Mouse (Mus musculus): Measurements from ENCODE around the gene Tpte. TPM values are rescaled to one million over a fixed set of nuclear protein-coding genes. Genes with fewer than 3 reads are reported as not detected.

The Tpte gene
- polyA plus RNA-seq, 1 experiment from 2014 or later: not detected

GRCm38 (mm10) chr8:22389874-22390273 is 106.6 kb downstream of the Tpte start:
- no peaks in the 10 kb centered on the region; the same call in 1 of the 2 replicates for H3K36me3 ChIP-seq (ENCODE audit: control insufficient read depth, insufficient read depth, low read length)

GRCm38 (mm10) chr8:22390766-22391463 is 107.7 kb downstream of the Tpte start:
- H3K9me3 ChIP-seq (ENCODE audit: control insufficient read depth, low read length): no peaks in the 10 kb centered on the region
- no peak overlapping the region for H3K27ac ChIP-seq (ENCODE audit: low read depth, low read length)
- H3K9ac ChIP-seq (ENCODE audit: low read length): no peak overlapping the region
- no peak for DNase-seq (ENCODE audit: low spot score, missing footprints)
- no peak overlapping the region for H3K4me2 ChIP-seq
- H3K4me1 ChIP-seq (ENCODE audit: control insufficient read depth, insufficient read depth, low read length): no peaks in the 10 kb centered on the region
- no peaks in the 10 kb centered on the region; the same call in 1 of the 2 replicates for H3K36me3 ChIP-seq (ENCODE audit: control insufficient read depth, insufficient read depth, low read length)
- H3K4me3 ChIP-seq (ENCODE audit: low read depth, low read length): no peak overlapping the region
- no peaks in the 10 kb centered on the region for H3K27me3 ChIP-seq (ENCODE audit: control insufficient read depth, insufficient read depth, low read length)
- ATAC-seq (ENCODE audit: low FRiP score): no peak
- WGBS: 92% methylated on average over 8 of the region's 8 CpGs

More at GRCm38 (mm10) chr8:22389874-22390273, 106.6 kb downstream of the Tpte start:
- Histone ChIP-seq H3K27ac (ENCODE audit: low read depth, low read length) (no peak overlapping the region), H3K9ac (ENCODE audit: low read length) (no peak overlapping the region), H3K9me3 (ENCODE audit: control insufficient read depth, low read length) (no peaks in the 10 kb centered on the region), H3K4me2 (no peak overlapping the region), H3K4me1 (ENCODE audit: control insufficient read depth, insufficient read depth, low read length) (no peaks in the 10 kb centered on the region), H3K27me3 (ENCODE audit: control insufficient read depth, insufficient read depth, low read length) (no peaks in the 10 kb centered on the region), H3K4me3 (ENCODE audit: low read depth, low read length) (no peak overlapping the region)
- ATAC-seq (ENCODE audit: low FRiP score) (no peak), DNase-seq (ENCODE audit: low spot score, missing footprints) (no peak)
- 81% methylated on average over 10 of the region's 10 CpGs for WGBS

DNA sequence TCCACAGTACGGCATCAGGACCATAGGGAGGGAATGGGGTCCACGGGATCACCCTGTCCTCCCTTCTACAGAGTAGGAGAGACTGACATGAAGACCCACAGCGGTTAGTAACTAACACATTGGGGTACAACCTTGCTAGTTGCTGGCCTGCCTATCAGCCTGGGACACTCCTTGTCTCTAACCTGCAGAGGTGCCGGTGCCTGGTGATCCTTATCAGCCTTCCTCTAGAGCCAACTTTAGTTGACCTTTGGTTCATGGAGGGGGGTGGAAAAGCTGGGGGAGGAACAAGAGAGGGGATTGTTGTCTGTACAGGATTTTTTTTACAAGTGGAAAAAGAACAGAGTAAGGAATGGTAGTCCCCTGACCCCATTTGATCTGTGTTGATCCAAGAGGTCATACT is 111.2 kb downstream of the Tpte start:
- no peak for ATAC-seq (ENCODE audit: low FRiP score)
- Histone ChIP-seq H3K27me3 (ENCODE audit: control insufficient read depth, insufficient read depth, low read length) (no peaks in the 10 kb centered on the region), H3K9ac (ENCODE audit: low read length) (no peak overlapping the region), H3K4me3 (ENCODE audit: low read depth, low read length) (no peak overlapping the region), H3K36me3 (ENCODE audit: control insufficient read depth, insufficient read depth, low read length) (no peaks in the 10 kb centered on the region; the same call in 1 of the 2 replicates), H3K4me1 (ENCODE audit: control insufficient read depth, insufficient read depth, low read length) (no peaks in the 10 kb centered on the region), H3K27ac (ENCODE audit: low read depth, low read length) (no peak overlapping the region), H3K4me2 (no peak overlapping the region), H3K9me3 (ENCODE audit: control insufficient read depth, low read length) (no peaks in the 10 kb centered on the region)
- WGBS: 92% methylated on average over 4 of the region's 4 CpGs
- DNase-seq (ENCODE audit: low spot score, missing footprints): no peak

DNA sequence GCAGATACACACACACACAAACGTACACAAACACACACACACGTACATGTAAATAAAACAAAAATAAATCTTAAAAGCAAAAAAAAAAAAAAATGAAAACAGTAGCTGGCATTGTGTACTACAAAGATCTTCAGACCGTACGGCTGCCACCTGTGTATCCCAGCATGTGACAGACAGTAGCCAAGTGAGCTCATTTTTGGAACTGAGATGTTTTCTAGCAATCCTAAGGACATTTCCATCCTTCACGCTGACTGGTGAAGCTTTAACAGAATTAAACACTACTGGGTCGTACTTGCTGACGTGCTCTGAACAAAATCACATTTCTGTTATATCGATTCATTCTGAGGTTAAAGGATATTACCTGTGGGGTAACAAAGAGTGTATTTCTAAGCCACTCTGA is 112.0 kb downstream of the Tpte start:
- ATAC-seq (ENCODE audit: low FRiP score) (no peak), DNase-seq (ENCODE audit: low spot score, missing footprints) (no peak)

GRCm38 (mm10) chr8:22397811-22398141 is 114.5 kb downstream of the Tpte start:
- H3K4me2 ChIP-seq: peak overlapping the region; percentile 63
- H3K9ac ChIP-seq (ENCODE audit: low read length): peak overlapping the region; percentile 69
- H3K36me3 ChIP-seq (ENCODE audit: control insufficient read depth, insufficient read depth, low read length): no peaks in the 10 kb centered on the region
- 1% methylated on average over 13 of the region's 13 CpGs for WGBS
- H3K9me3 ChIP-seq (ENCODE audit: control insufficient read depth, low read length): no peaks in the 10 kb centered on the region
- H3K27me3 ChIP-seq (ENCODE audit: control insufficient read depth, insufficient read depth, low read length): no peaks in the 10 kb centered on the region
- ATAC-seq (ENCODE audit: low FRiP score) (no peak), DNase-seq (ENCODE audit: low spot score, missing footprints) (peak; percentile 95)
- no peaks in the 10 kb centered on the region for H3K4me1 ChIP-seq (ENCODE audit: control insufficient read depth, insufficient read depth, low read length)
- peak overlapping the region; percentile 59 for H3K4me3 ChIP-seq (ENCODE audit: low read depth, low read length)
- peak overlapping the region; percentile 22; the same call in 1 of the 2 replicates for H3K27ac ChIP-seq (ENCODE audit: low read depth, low read length)

More for the DNA sequence above, 112.0 kb downstream of the Tpte start:
- no peaks in the 10 kb centered on the region for H3K4me1 ChIP-seq (ENCODE audit: control insufficient read depth, insufficient read depth, low read length)
- WGBS: 96% methylated on average over 8 of the region's 8 CpGs
- H3K27me3 ChIP-seq (ENCODE audit: control insufficient read depth, insufficient read depth, low read length): no peaks in the 10 kb centered on the region
- no peaks in the 10 kb centered on the region; the same call in 1 of the 2 replicates for H3K36me3 ChIP-seq (ENCODE audit: control insufficient read depth, insufficient read depth, low read length)
- H3K9me3 ChIP-seq (ENCODE audit: control insufficient read depth, low read length): no peaks in the 10 kb centered on the region
- no peak overlapping the region for H3K4me3 ChIP-seq (ENCODE audit: low read depth, low read length)
- no peak overlapping the region for H3K27ac ChIP-seq (ENCODE audit: low read depth, low read length)
- H3K9ac ChIP-seq (ENCODE audit: low read length): no peak overlapping the region
- H3K4me2 ChIP-seq: no peak overlapping the region

GRCm38 (mm10) chr8:22398142-22398951 is 115.1 kb downstream of the Tpte start, which contains the start of gene Slc25a15:
Slc25a15 (minus strand) TSS chr8:22398597.
- WGBS: under 1% methylated on average over 57 of the region's 77 CpGs
- H3K27ac ChIP-seq (ENCODE audit: low read depth, low read length): peak within 1 kb of the TSS; percentile 22
- no peaks in the 10 kb centered on the region for H3K9me3 ChIP-seq (ENCODE audit: control insufficient read depth, low read length)
- H3K9ac ChIP-seq (ENCODE audit: low read length): peak within 1 kb of the TSS; percentile 69
- H3K4me1 ChIP-seq (ENCODE audit: control insufficient read depth, insufficient read depth, low read length): no peaks in the 10 kb centered on the region
- H3K27me3 ChIP-seq (ENCODE audit: control insufficient read depth, insufficient read depth, low read length): no peaks in the 10 kb centered on the region
- no peaks in the 10 kb centered on the region for H3K36me3 ChIP-seq (ENCODE audit: control insufficient read depth, insufficient read depth, low read length)
- H3K4me3 ChIP-seq (ENCODE audit: low read depth, low read length): peak within 1 kb of the TSS; percentile 59
- peak within 1 kb of the TSS; percentile 63 for H3K4me2 ChIP-seq
- peak; percentile 95 for ATAC-seq (ENCODE audit: low FRiP score)
- DNase-seq (ENCODE audit: low spot score, missing footprints): peak; percentile 99

DNA sequence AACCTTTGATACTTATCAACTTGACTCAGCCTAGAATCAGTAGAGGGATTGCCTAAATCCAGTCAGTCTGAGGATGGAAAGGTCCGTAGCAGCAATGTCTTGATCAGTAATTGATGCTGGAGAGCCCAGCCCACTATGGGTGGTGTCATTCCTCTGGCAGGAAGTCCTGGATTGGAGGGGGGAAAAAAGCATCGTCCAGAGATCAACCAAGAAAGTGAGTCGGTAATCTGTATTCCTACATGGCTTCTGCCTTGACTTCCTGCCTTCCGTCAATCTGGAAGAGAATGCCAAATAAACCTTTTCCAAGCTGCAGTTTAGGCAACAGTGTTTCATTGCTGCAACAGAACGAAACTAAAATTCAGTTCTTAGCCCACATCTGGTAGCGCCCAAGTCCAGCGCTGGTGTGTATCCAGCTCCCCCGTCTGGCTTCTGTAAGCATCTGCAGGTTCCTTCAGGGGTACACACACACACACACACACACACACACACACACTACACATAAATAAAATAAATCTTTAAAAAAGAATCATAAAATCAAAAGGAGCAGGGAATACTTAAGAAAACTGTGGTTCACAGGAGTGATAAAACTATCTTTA is 116.1 kb downstream of the Tpte start:
- no peaks in the 10 kb centered on the region for H3K9me3 ChIP-seq (ENCODE audit: control insufficient read depth, low read length)
- no peak overlapping the region; the same call in 1 of the 2 replicates for H3K9ac ChIP-seq (ENCODE audit: low read length)
- H3K27ac ChIP-seq (ENCODE audit: low read depth, low read length): no peak overlapping the region
- no peaks in the 10 kb centered on the region for H3K36me3 ChIP-seq (ENCODE audit: control insufficient read depth, insufficient read depth, low read length)
- no peaks in the 10 kb centered on the region for H3K27me3 ChIP-seq (ENCODE audit: control insufficient read depth, insufficient read depth, low read length)
- no peak overlapping the region; the same call in 1 of the 2 replicates for H3K4me2 ChIP-seq
- ATAC-seq (ENCODE audit: low FRiP score) (no peak), DNase-seq (ENCODE audit: low spot score, missing footprints) (no peak)
- WGBS: 92% methylated on average over 8 of the region's 8 CpGs
- no peaks in the 10 kb centered on the region for H3K4me1 ChIP-seq (ENCODE audit: control insufficient read depth, insufficient read depth, low read length)
- H3K4me3 ChIP-seq (ENCODE audit: low read depth, low read length): no peak overlapping the region; the same call in 1 of the 2 replicates

- no peaks in the 10 kb centered on the region for H3K9me3 ChIP-seq (ENCODE audit: control insufficient read depth, low read length)
- ATAC-seq (ENCODE audit: low FRiP score) (no peak), DNase-seq (ENCODE audit: low spot score, missing footprints) (no peak)
- no peak overlapping the region for H3K27ac ChIP-seq (ENCODE audit: low read depth, low read length)
- no peaks in the 10 kb centered on the region for H3K27me3 ChIP-seq (ENCODE audit: control insufficient read depth, insufficient read depth, low read length)
- no peak overlapping the region for H3K4me3 ChIP-seq (ENCODE audit: low read depth, low read length)
- H3K4me2 ChIP-seq: no peak overlapping the region
- no peaks in the 10 kb centered on the region for H3K36me3 ChIP-seq (ENCODE audit: control insufficient read depth, insufficient read depth, low read length)
- WGBS: 91% methylated on average over 4 of the region's 4 CpGs
- H3K9ac ChIP-seq (ENCODE audit: low read length): no peak overlapping the region
- H3K4me1 ChIP-seq (ENCODE audit: control insufficient read depth, insufficient read depth, low read length): no peaks in the 10 kb centered on the region
Observed at GRCm38 (mm10) chr8:22400593-22400992, 117.4 kb downstream of the Tpte start.

GRCm38 (mm10) chr8:22403235-22403634 is 120.0 kb downstream of the Tpte start:
- no peaks in the 10 kb centered on the region for H3K4me1 ChIP-seq (ENCODE audit: control insufficient read depth, insufficient read depth, low read length)
- no peak overlapping the region for H3K4me2 ChIP-seq
- WGBS: 96% methylated on average over 2 of the region's 2 CpGs
- H3K36me3 ChIP-seq (ENCODE audit: control insufficient read depth, insufficient read depth, low read length): no peaks in the 10 kb centered on the region
- H3K27me3 ChIP-seq (ENCODE audit: control insufficient read depth, insufficient read depth, low read length): no peaks in the 10 kb centered on the region
- no peak for DNase-seq (ENCODE audit: low spot score, missing footprints)
- no peak overlapping the region for H3K4me3 ChIP-seq (ENCODE audit: low read depth, low read length)
- no peak overlapping the region for H3K9ac ChIP-seq (ENCODE audit: low read length)
- H3K27ac ChIP-seq (ENCODE audit: low read depth, low read length): no peak overlapping the region
- no peak for ATAC-seq (ENCODE audit: low FRiP score)
- no peaks in the 10 kb centered on the region for H3K9me3 ChIP-seq (ENCODE audit: control insufficient read depth, low read length)

Data from midbrain, embryonic 11.5 days (tissue).